8 mouse cellular contexts compared by ENCODE assay signal in the genomic region with DNA sequence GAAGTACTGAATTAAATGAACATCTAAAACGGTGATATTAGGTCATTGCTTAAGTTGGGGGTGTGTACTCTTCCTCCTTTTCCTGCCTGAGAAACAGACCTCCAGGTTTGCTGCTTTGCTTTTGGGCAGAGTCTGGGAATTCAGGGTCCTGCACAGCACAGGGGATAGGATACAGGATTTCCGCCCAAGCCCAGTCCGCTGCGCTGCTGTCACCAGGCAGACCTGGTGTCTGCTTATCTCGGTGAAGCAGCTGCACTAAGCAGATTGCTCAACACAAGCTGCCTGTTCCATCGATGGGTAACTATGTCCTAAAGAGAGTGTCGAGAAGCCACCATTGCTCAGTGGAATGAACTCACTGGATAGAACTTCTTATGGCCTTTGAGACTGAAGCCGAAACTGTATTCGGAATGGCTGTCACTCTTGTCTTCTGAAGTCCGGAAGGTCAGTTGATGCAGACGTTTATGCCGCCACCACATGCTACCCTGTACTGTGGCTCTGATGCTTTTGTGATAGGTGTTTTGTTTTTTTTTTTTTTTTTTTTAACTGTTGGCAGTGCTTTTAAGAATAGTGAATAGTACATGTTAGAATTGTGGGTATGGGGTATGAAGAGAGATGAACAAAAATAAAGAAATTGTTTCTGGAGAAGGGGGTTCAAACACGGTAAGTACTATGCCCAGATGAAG.
A peak's percentile ranks its signal among the peaks of the same experiment; 100 is the strongest.
DNase-seq lines count a peak whose midpoint lies in the region; ATAC-seq and TF ChIP-seq lines count a peak whose summit lies in the region.

No protein-coding gene starts in this region.

- peak; percentile 80 for ATAC-seq in intestine, embryonic 15.5 days
- peak; percentile 96 for ATAC-seq in liver, postnatal 0 days
- ATAC-seq in stomach, embryonic 14.5 days (ENCODE audit: insufficient number of reproducible peaks, insufficient read depth, low FRiP score, low read depth) = peak; percentile 81; the same call in 1 of the 2 replicates

- H3K27me3 ChIP-seq in erythroblast, embryonic 14.5 days (ENCODE audit: control insufficient read depth) = no peaks in the 10 kb centered on the region
- H3K27me3 ChIP-seq in intestine, embryonic 15.5 days (replicated peaks) = no peaks in the 10 kb centered on the region
- H3K27me3 ChIP-seq in liver, postnatal 0 days (ENCODE audit: insufficient read depth, low read length) = no peaks in the 10 kb centered on the region
- no peaks in the 10 kb centered on the region for H3K27me3 ChIP-seq in stomach, embryonic 14.5 days (ENCODE audit: control insufficient read depth, insufficient read depth, low read length)

- TF ChIP-seq CTCF in liver, postnatal 0 days (IDR thresholded peaks at IDR 0.05; ENCODE audit: low read depth) = no peak

- peak overlapping the region; percentile 6; the same call in 1 of the 2 replicates for H3K4me2 ChIP-seq in intestine, embryonic 15.5 days (replicated peaks)
- H3K4me2 ChIP-seq in liver, postnatal 0 days (ENCODE audit: low read depth, low read length) = peak overlapping the region; percentile 65
- no peak overlapping the region for H3K4me2 ChIP-seq in stomach, embryonic 14.5 days (replicated peaks; ENCODE audit: low read depth, low read length)

- H3K36me3 ChIP-seq in erythroblast, embryonic 14.5 days (ENCODE audit: control insufficient read depth) = peaks cover 76% of the 10 kb centered on the region
- H3K36me3 ChIP-seq in intestine, embryonic 15.5 days = peaks cover 10% of the 10 kb centered on the region; the same call in 1 of the 2 replicates
- H3K36me3 ChIP-seq in liver, postnatal 0 days (replicated peaks; ENCODE audit: insufficient read depth, low read length) = peaks cover 50% of the 10 kb centered on the region
- H3K36me3 ChIP-seq in stomach, embryonic 14.5 days (ENCODE audit: control insufficient read depth, insufficient read depth, low read length) = peaks cover 20% of the 10 kb centered on the region; the same call in 1 of the 2 replicates

- H3K9me3 ChIP-seq in erythroblast, embryonic 14.5 days (ENCODE audit: control insufficient read depth, low read length) = no peaks in the 10 kb centered on the region
- no peaks in the 10 kb centered on the region for H3K9me3 ChIP-seq in intestine, embryonic 15.5 days
- H3K9me3 ChIP-seq in liver, postnatal 0 days (ENCODE audit: low read length) = no peaks in the 10 kb centered on the region
- no peaks in the 10 kb centered on the region for H3K9me3 ChIP-seq in stomach, embryonic 14.5 days (ENCODE audit: control insufficient read depth, low read depth, low read length)

- H3K4me3 ChIP-seq in erythroblast, embryonic 14.5 days (replicated peaks) = peak overlapping the region; percentile 76
- no peak overlapping the region for H3K4me3 ChIP-seq in intestine, embryonic 15.5 days (replicated peaks)
- H3K4me3 ChIP-seq in liver, postnatal 0 days (ENCODE audit: low read depth, low read length) = peak overlapping the region; percentile 51
- H3K4me3 ChIP-seq in stomach, embryonic 14.5 days (ENCODE audit: low read depth, low read length) = no peak overlapping the region

- WGBS in intestine, embryonic 15.5 days = 58% methylated on average over 13 of the region's 13 CpGs
- 8% methylated on average over 13 of the region's 13 CpGs for WGBS in liver, postnatal 0 days (ENCODE audit: insufficient replicate concordance)
- WGBS in stomach, embryonic 14.5 days = 62% methylated on average over 13 of the region's 13 CpGs

- H3K4me1 ChIP-seq in erythroblast, embryonic 14.5 days (ENCODE audit: control insufficient read depth) = peaks cover 78% of the 10 kb centered on the region
- H3K4me1 ChIP-seq in intestine, embryonic 15.5 days (replicated peaks) = peaks cover 29% of the 10 kb centered on the region
- H3K4me1 ChIP-seq in liver, postnatal 0 days (ENCODE audit: insufficient read depth) = peaks cover 48% of the 10 kb centered on the region
- H3K4me1 ChIP-seq in stomach, embryonic 14.5 days (ENCODE audit: control insufficient read depth, insufficient read depth, low read length) = peaks cover 16% of the 10 kb centered on the region; the same call in 1 of the 2 replicates

- peak; percentile 98 for TF ChIP-seq EP300 in liver, postnatal 0 days (IDR thresholded peaks at IDR 0.05; ENCODE audit: low read depth)

- DNase-seq in spleen, adult 12 weeks (ENCODE audit: low spot score) = peak; percentile 73
- DNase-seq in spleen, adult 18-20 months = no peak
- peak; percentile 86 for DNase-seq in liver, postnatal 0 days
- DNase-seq in cerebellum, postnatal 25 days = no peak
- DNase-seq in left cerebral cortex, adult 8-10 months (ENCODE audit: low spot score in 2 of 2) = no peak

- no peak overlapping the region for H3K9ac ChIP-seq in intestine, embryonic 15.5 days
- H3K9ac ChIP-seq in liver, postnatal 0 days (replicated peaks) = peak overlapping the region; percentile 76
- no peak overlapping the region for H3K9ac ChIP-seq in stomach, embryonic 14.5 days (replicated peaks; ENCODE audit: low read depth, low read length)

- H3K27ac ChIP-seq in intestine, embryonic 15.5 days = peak overlapping the region; percentile 11; the same call in 1 of the 2 replicates
- H3K27ac ChIP-seq in liver, postnatal 0 days (ENCODE audit: low read depth) = peak overlapping the region; percentile 92
- H3K27ac ChIP-seq in stomach, embryonic 14.5 days (ENCODE audit: low read length) = peak overlapping the region; percentile 40; the same call in 1 of the 2 replicates

Comparison
In these comparisons a context has a peak if more than half of its experiments do, and no peak if none do; other contexts are left out.
1. DNase-seq: peak in spleen, adult 12 weeks (single experiment) and liver, postnatal 0 days (single experiment); none in spleen, adult 18-20 months (0 of 2), cerebellum, postnatal 25 days (0 of 2) and left cerebral cortex, adult 8-10 months (0 of 2).
2. H3K4me3 ChIP-seq: peak in erythroblast, embryonic 14.5 days (single experiment) and liver, postnatal 0 days (single experiment); none in intestine, embryonic 15.5 days (single experiment) and stomach, embryonic 14.5 days (single experiment).
3. H3K27ac ChIP-seq: peak in every context shown above with its lines; median percentile 92 in liver, postnatal 0 days; 40 in stomach, embryonic 14.5 days; 11 in intestine, embryonic 15.5 days.
4. Peak in every context shown above with its lines, with median percentiles within 50 percentile points of each other: ATAC-seq.